Mouse (Mus musculus): ENCODE results near the gene Gnaz.

GRCm38 (mm10) chr10:75010704-75011103 lies 43.7 kb downstream of the Gnaz start:
- TF ChIP-seq POLR2A (IDR thresholded peaks at IDR 0.05; ENCODE audit: insufficient read depth, low read depth, low read length) (no peak), CTCF (IDR thresholded peaks at IDR 0.05) (no peak), EP300 (IDR thresholded peaks at IDR 0.05; ENCODE audit: insufficient read depth, low read depth, low read length) (no peak)

All from heart, adult 2 months (tissue).